Mouse (Mus musculus) liver, embryonic 14 days (tissue): ENCODE results near the gene Pcdh9. TPM values are rescaled to one million over a fixed set of nuclear protein-coding genes. Genes with fewer than 3 reads are reported as not detected.

Experiments used
- polyA plus RNA-seq: library from polyadenylated mRNA; depleted of rRNA; stranded (reverse); fragments of >200 nt; gene quantifications from 2 replicates; pipeline ENCODE4 v1.2.3, GENCODE M21; 2012; rRNA removed

Gene Pcdh9
- 0.03 and 0.08 TPM in 2 replicates for polyA plus RNA-seq

GRCm38 (mm10) chr14:93890519-93891370, at the start of gene Pcdh9:
Pcdh9 (minus strand) TSS chr14:93890679.

